Mouse (Mus musculus) MEL (cell line): Measurements from ENCODE around the gene Dnajc28. TPM values are rescaled to one million over a fixed set of nuclear protein-coding genes. Genes with fewer than 3 reads are reported as not detected.

Source experiments
- DNase-seq: peaks from one replicate; pipeline ENCODE4 v3.0.0; 2011; ENCODE audit warnings: low read depth, low spot score
- H3K27ac ChIP-seq: 2 replicates; pipeline ENCODE4 v1.5.1; 2012; ENCODE audit warnings: low read depth, mild to moderate bottlenecking, control low read depth, low read length, moderate library complexity; ENCODE audit not compliant: control insufficient read depth
- H3K27me3 ChIP-seq, 2 experiments: fragments of 150-350 bp in 1 of 2; sonication (generic) in 1 of 2; 2 replicates each; pipeline ENCODE4 v1.6.1; 2012; ENCODE audit warnings: low read length in 2 of 2, mild to moderate bottlenecking in 2 of 2, improper control_type of control experiment in 1 of 2, moderate library complexity in 1 of 2; ENCODE audit not compliant: insufficient read depth in 2 of 2, control insufficient read depth in 1 of 2
- H3K36me3 ChIP-seq, 2 experiments: 2 replicates each; pipeline ENCODE4 v1.6.1; 2012 to 2014; ENCODE audit warnings: low read length in 2 of 2, improper control_type of control experiment in 1 of 2, inconsistent platforms in 1 of 2, mild to moderate bottlenecking in 1 of 2; ENCODE audit not compliant: insufficient read depth in 2 of 2, control insufficient read depth in 1 of 2
- H3K4me1 ChIP-seq, 2 experiments: fragments of 150-350 bp in 1 of 2; sonication (generic) in 1 of 2; 2 replicates each; pipeline ENCODE4 v1.6.1; 2012; ENCODE audit warnings: low read length in 2 of 2, improper control_type of control experiment in 1 of 2, mild to moderate bottlenecking in 1 of 2; ENCODE audit not compliant: insufficient read depth in 2 of 2, control insufficient read depth in 1 of 2
- H3K4me3 ChIP-seq, 2 experiments: fragments of 150-350 bp in 1 of 2; sonication (generic) in 1 of 2; 2 replicates each; pipeline ENCODE4 v1.5.1; 2012; ENCODE audit warnings: low read depth in 2 of 2, low read length in 2 of 2, mild to moderate bottlenecking in 2 of 2, moderate library complexity in 2 of 2, control low read depth in 1 of 2, improper control_type of control experiment in 1 of 2; ENCODE audit not compliant: control insufficient read depth in 1 of 2, insufficient read depth in 1 of 2
- H3K79me2 ChIP-seq: 2 replicates; pipeline ENCODE4 v1.6.1; 2012; ENCODE audit warnings: mild to moderate bottlenecking, low read length, moderate library complexity; ENCODE audit not compliant: control insufficient read depth, poor library complexity, insufficient read depth
- H3K9ac ChIP-seq: 2 replicates; pipeline ENCODE4 v1.6.1; 2012; ENCODE audit warnings: low read depth, mild to moderate bottlenecking, control low read depth, low read length, moderate library complexity; ENCODE audit not compliant: control insufficient read depth, poor library complexity, severe bottlenecking
- H3K9me3 ChIP-seq: fragments of 150-350 bp; sonication (generic); replicated peaks from 2 replicates; pipeline ENCODE4 v1.6.1; 2012; ENCODE audit warnings: mild to moderate bottlenecking, low read length, improper control_type of control experiment, moderate library complexity; ENCODE audit not compliant: insufficient read depth
- CHD1 ChIP-seq: IDR thresholded peaks from 2 replicates; pipeline ENCODE4 v1.6.1; 2012; ENCODE audit warnings: low read depth, mild to moderate bottlenecking, inconsistent platforms, low read length, improper control_type of control experiment
- CHD2 ChIP-seq: IDR thresholded peaks from 2 replicates; pipeline ENCODE4 v1.6.1; 2011; ENCODE audit warnings: low read length, improper control_type of control experiment
- E2F4 ChIP-seq: IDR thresholded peaks from 2 replicates; pipeline ENCODE4 v1.6.1; 2011; ENCODE audit warnings: low read depth, low read length, improper control_type of control experiment, borderline replicate concordance
- ELF1 ChIP-seq: IDR thresholded peaks from 2 replicates; pipeline ENCODE4 v1.6.1; 2014; ENCODE audit warnings: low read depth, mild to moderate bottlenecking, inconsistent platforms, low read length, improper control_type of control experiment, moderate library complexity
- ETS1 ChIP-seq: IDR thresholded peaks from 2 replicates; pipeline ENCODE4 v1.6.1; 2012; ENCODE audit warnings: low read depth, mild to moderate bottlenecking, inconsistent platforms, low read length, improper control_type of control experiment, moderate library complexity
- GABPA ChIP-seq: IDR thresholded peaks from 2 replicates; pipeline ENCODE4 v1.6.1; 2012; ENCODE audit warnings: low read depth, mild to moderate bottlenecking, inconsistent platforms, low read length, improper control_type of control experiment, moderate library complexity
- GATA1 ChIP-seq: IDR thresholded peaks from 2 replicates; pipeline ENCODE4 v1.6.1; 2011; ENCODE audit warnings: low read depth, low read length, improper control_type of control experiment
- HCFC1 ChIP-seq: IDR thresholded peaks from 2 replicates; pipeline ENCODE4 v1.6.1; 2012; ENCODE audit warnings: low read depth, mild to moderate bottlenecking, inconsistent platforms, low read length, improper control_type of control experiment, moderate library complexity
- MAFK ChIP-seq: IDR thresholded peaks from 2 replicates; pipeline ENCODE4 v1.6.1; 2011; ENCODE audit warnings: low read depth, mild to moderate bottlenecking, low read length, improper control_type of control experiment, borderline replicate concordance
- MAX ChIP-seq: IDR thresholded peaks from 2 replicates; pipeline ENCODE4 v1.6.1; 2011; ENCODE audit warnings: low read length, improper control_type of control experiment
- MEF2A ChIP-seq: IDR thresholded peaks from 2 replicates; pipeline ENCODE4 v1.6.1; 2014; ENCODE audit warnings: low read depth, mild to moderate bottlenecking, inconsistent platforms, low read length, improper control_type of control experiment; ENCODE audit not compliant: poor library complexity, insufficient replicate concordance, severe bottlenecking; ENCODE audit errors: extremely low read depth
- MXI1 ChIP-seq: IDR thresholded peaks from 2 replicates; pipeline ENCODE4 v1.6.1; 2011; ENCODE audit warnings: mild to moderate bottlenecking, low read depth, low read length, improper control_type of control experiment
- MYC ChIP-seq: IDR thresholded peaks from 2 replicates; pipeline ENCODE4 v1.6.1; 2011; ENCODE audit warnings: low read depth, mild to moderate bottlenecking, low read length, improper control_type of control experiment, moderate library complexity
- NELFE ChIP-seq: IDR thresholded peaks from 2 replicates; pipeline ENCODE4 v1.6.1; 2011; ENCODE audit warnings: low read depth, low read length, improper control_type of control experiment
- POLR2A ChIP-seq, 2 experiments: IDR thresholded peaks; 2 replicates each; pipeline ENCODE4 v1.6.1; 2011 to 2012; ENCODE audit warnings: low read length in 2 of 2, mild to moderate bottlenecking in 2 of 2, control low read depth in 1 of 2, improper control_type of control experiment in 1 of 2, low read depth in 1 of 2, moderate library complexity in 1 of 2; ENCODE audit not compliant: control insufficient read depth in 1 of 2, insufficient read depth in 1 of 2, poor library complexity in 1 of 2
- POLR2AphosphoS2 ChIP-seq: IDR thresholded peaks from 2 replicates; pipeline ENCODE4 v1.6.1; 2011; ENCODE audit warnings: low read length, improper control_type of control experiment
- RAD21 ChIP-seq: IDR thresholded peaks from 2 replicates; pipeline ENCODE4 v1.6.1; 2011; ENCODE audit warnings: mild to moderate bottlenecking, low read depth, low read length, improper control_type of control experiment
- RCOR1 ChIP-seq: IDR thresholded peaks from 2 replicates; pipeline ENCODE4 v1.6.1; 2012; ENCODE audit warnings: low read depth, mild to moderate bottlenecking, inconsistent platforms, low read length, improper control_type of control experiment
- SIN3A ChIP-seq: IDR thresholded peaks from 2 replicates; pipeline ENCODE4 v1.6.1; 2012; ENCODE audit warnings: low read length, improper control_type of control experiment, inconsistent platforms
- SMC3 ChIP-seq: IDR thresholded peaks from 2 replicates; pipeline ENCODE4 v1.6.1; 2011; ENCODE audit warnings: low read depth, low read length, improper control_type of control experiment
- TBP ChIP-seq: IDR thresholded peaks from 2 replicates; pipeline ENCODE4 v1.8.0; 2011; ENCODE audit warnings: low read depth, low read length, improper control_type of control experiment
- TCF12 ChIP-seq: IDR thresholded peaks from 2 replicates; pipeline ENCODE4 v1.6.1; 2014; ENCODE audit warnings: low read depth, mild to moderate bottlenecking, inconsistent platforms, low read length, improper control_type of control experiment, moderate library complexity
- UBTF ChIP-seq: IDR thresholded peaks from 2 replicates; pipeline ENCODE4 v1.6.1; 2012; ENCODE audit warnings: low read depth, mild to moderate bottlenecking, inconsistent platforms, low read length, improper control_type of control experiment, moderate library complexity, borderline replicate concordance; ENCODE audit not compliant: insufficient read depth
- USF1 ChIP-seq: IDR thresholded peaks from 2 replicates; pipeline ENCODE4 v1.6.1; 2014; ENCODE audit warnings: low read depth, mild to moderate bottlenecking, inconsistent platforms, low read length, improper control_type of control experiment, moderate library complexity
- ZC3H11A ChIP-seq: IDR thresholded peaks from 2 replicates; pipeline ENCODE4 v1.6.1; 2012; ENCODE audit warnings: low read depth, mild to moderate bottlenecking, inconsistent platforms, low read length, improper control_type of control experiment
- ZKSCAN1 ChIP-seq: IDR thresholded peaks from 2 replicates; pipeline ENCODE4 v1.6.1; 2012; ENCODE audit warnings: low read depth, mild to moderate bottlenecking, inconsistent platforms, low read length, improper control_type of control experiment, moderate library complexity
- ZMIZ1 ChIP-seq: IDR thresholded peaks from 2 replicates; pipeline ENCODE4 v1.6.1; 2012; ENCODE audit warnings: low read depth, mild to moderate bottlenecking, inconsistent platforms, low read length, improper control_type of control experiment, moderate library complexity
- ZNF384 ChIP-seq: IDR thresholded peaks from 2 replicates; pipeline ENCODE4 v1.6.1; 2012; ENCODE audit warnings: low read depth, mild to moderate bottlenecking, inconsistent platforms, low read length, improper control_type of control experiment
- polyA plus RNA-seq, 2 experiments: library from polyadenylated mRNA; stranded (reverse) in 1 of 2; unstranded in 1 of 2; fragments of >175 nt in 1 of 2; fragments of >200 nt in 1 of 2; gene quantifications; 2 replicates each; pipeline versions ENCODE4 v1.2.1 to v1.2.4; 2012; ENCODE audit warnings: low replicate concordance in 2 of 2, low read depth in 1 of 2; ENCODE audit not compliant: insufficient read length in 2 of 2, insufficient read depth in 1 of 2, missing spikeins in 1 of 2
- total RNA-seq: library from RNA; depleted of rRNA; stranded (reverse); fragments of 300-350 nt; gene quantifications from 2 replicates; pipeline ENCODE4 v1.2.3, GENCODE M21; 2012

Dnajc28 gene
- total and polyA plus RNA-seq, 3 experiments = 1.2 to 1.9 TPM; not detected in 1

DNA sequence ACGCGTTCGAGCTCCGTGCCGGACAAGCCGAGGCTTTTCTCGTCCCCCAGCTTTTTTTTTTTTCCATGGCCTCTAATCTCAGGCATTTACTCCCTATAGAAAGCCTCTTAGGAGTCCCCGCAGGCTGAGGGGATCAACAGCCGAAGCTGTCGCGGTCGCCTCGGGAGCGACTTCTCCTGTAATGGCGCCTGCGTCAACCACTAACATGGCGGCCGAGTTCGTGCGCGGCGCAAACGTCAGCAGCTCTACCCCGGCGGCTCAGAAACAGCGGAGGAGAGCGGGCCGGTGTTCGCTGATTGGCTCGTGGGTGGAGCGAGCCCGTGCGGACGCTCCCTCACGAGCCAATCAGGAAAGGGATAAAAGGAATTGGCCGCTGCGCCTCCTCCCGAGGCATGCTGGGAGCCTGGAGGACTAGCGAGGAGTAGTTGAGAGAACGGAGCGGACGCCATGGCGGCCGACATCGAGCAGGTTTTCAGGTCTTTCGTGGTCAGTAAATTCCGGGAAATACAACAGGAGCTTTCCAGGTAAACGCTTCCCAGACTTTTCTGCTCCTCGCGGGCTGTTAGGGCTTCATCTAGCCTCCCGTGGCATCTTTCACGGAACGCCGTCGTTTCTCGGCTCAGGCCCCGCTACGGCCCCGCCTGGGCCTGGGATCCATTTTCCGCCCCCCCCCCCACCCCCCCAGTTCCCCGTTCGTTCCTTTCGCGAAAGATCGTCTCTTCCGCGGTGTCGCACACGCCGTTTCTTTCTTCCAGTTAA, 28.8 kb upstream of the Dnajc28 start, which contains the start of gene Son (continued):
- TF ChIP-seq MYC (peak; percentile 84), GATA1 (no peak), ZKSCAN1 (no peak), E2F4 (0 out of 2 replicates have a peak, but pooled peaks have one; percentile 15), ZMIZ1 (peak; percentile 93; the same call in 1 of the 2 replicates), HCFC1 (peak; percentile 83), NELFE (peak; percentile 93), MEF2A (no peak), UBTF (no peak), TBP (peak; percentile 91)

DNA sequence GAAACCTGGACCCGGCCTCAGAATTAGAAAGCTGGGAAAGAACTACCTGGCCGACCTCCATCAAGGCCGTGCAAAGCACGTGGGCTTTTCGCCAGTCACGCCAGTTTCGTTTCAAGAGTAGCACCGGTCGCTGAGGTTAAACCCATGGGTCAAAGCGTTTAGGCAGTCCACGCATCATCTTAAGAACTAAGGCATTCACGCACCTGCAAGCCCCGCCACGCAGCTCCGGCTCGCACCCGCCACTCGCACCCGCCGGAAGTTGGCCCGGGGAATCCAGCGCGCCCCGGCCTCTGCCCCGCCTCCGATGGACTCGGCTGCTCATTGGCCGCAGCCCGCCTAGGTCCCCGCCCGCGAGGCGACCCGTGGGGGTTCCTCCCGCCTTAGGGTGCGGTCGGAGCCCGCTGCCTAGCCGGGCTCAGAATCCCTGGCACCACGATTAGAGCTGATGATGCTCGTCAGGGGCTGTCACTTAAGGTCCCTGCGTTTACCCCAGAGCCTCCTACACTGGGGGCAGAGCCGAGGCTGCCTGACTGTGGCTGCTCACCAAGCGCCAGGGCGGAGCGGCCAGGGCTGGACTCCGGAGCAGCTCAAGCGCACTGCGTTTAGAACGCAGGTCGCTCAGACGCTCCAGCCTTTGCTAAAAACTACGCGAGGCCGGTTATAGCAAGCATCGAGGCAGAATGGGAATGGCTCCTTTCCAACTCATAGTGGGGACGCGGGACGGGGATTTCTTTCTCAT, 28.0 kb upstream of the Dnajc28 start, which contains the start of gene Gart:
TSS of gene Gart (minus strand) at position 272 of the 739 bp plus-strand sequence.
- Histone ChIP-seq H3K9me3 (no peaks in the 10 kb centered on the region), H3K36me3 (peaks cover 12 to 35% of the 10 kb centered on the region in 2 experiments), H3K4me1 (peaks cover 5 to 11% of the 10 kb centered on the region in 2 experiments; a peak in 3 of 4 replicates), H3K27me3 (no peaks in the 10 kb centered on the region), H3K4me3 (peak within 1 kb of the TSS; percentile 95 to 99), H3K79me2 (peaks cover 80% of the 10 kb centered on the region)
- DNase-seq = peak; percentile 94
- peak; percentile 91 for TF ChIP-seq MYC
- TF ChIP-seq CHD1 = 0 out of 2 replicates have a peak, but pooled peaks have one; percentile 31
- TF ChIP-seq HCFC1 = peak; percentile 69
- TF ChIP-seq RAD21 = no peak
- TF ChIP-seq MAFK = no peak
- TF ChIP-seq CHD2 = no peak
- TF ChIP-seq GABPA = no peak
- TF ChIP-seq ZC3H11A = no peak
- TF ChIP-seq UBTF = no peak
- TF ChIP-seq TBP = peak; percentile 88
- no peak for TF ChIP-seq ZNF384
- TF ChIP-seq RCOR1 = no peak
- TF ChIP-seq USF1 = peak; percentile 44; the same call in 1 of the 2 replicates
- peak; percentile 47 for TF ChIP-seq TCF12
- TF ChIP-seq SIN3A = peak; percentile 45
- peak; percentile 90 for TF ChIP-seq NELFE
- TF ChIP-seq GATA1 = no peak
- peak; percentile 86 for TF ChIP-seq MAX
- peak; percentile 30; the same call in 1 of the 2 replicates for TF ChIP-seq ELF1
- peak; percentile 92 for TF ChIP-seq POLR2AphosphoS2
- TF ChIP-seq MEF2A = no peak
- TF ChIP-seq MXI1 = peak; percentile 64; the same call in 1 of the 2 replicates
- TF ChIP-seq ETS1 = 0 out of 2 replicates have a peak, but pooled peaks have one; percentile 46
- peak; percentile 93 to 97 for TF ChIP-seq POLR2A (IDR thresholded peaks at IDR 0.05; ENCODE audit: control insufficient read depth in 1 of 2, insufficient read depth in 1 of 2, low read depth in 1 of 2, low read length in 2 of 2, poor library complexity in 1 of 2)
- TF ChIP-seq ZMIZ1 = peak; percentile 92
- TF ChIP-seq SMC3 = no peak
- TF ChIP-seq, all 39 proteins: peak for 15
- H3K9ac ChIP-seq = peak within 1 kb of the TSS; percentile 100
- H3K27ac ChIP-seq = peak within 1 kb of the TSS; percentile 97
